8 mouse cellular contexts compared by ENCODE assay signal in the genomic region with DNA sequence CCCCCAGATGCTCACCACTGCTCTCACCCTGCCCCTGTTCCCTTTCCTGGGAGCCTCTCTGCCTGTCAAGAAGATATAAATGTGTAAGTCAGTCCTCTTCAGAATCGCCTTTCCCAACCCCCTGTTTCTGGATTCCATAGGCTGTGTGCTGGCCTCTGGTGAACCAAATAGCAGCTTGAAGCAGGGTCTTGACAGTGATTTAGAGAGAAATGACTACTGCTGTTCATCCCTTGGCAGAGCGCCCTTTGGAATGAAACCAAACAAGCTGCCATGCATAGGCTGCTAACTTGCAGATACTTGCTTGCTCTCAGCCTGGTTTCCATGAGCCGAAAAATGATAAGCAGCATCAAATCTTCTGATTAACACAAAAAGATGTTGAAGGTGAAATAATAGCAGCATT.
DNase-seq lines count a peak whose midpoint lies in the region; ATAC-seq and TF ChIP-seq lines count a peak whose summit lies in the region.

No protein-coding gene starts in this region.

- no peaks in the 10 kb centered on the region for H3K27me3 ChIP-seq in forebrain, embryonic 13.5 days
- no peaks in the 10 kb centered on the region for H3K27me3 ChIP-seq in forebrain, embryonic 12.5 days
- no peaks in the 10 kb centered on the region for H3K27me3 ChIP-seq in hindbrain, postnatal 0 days (ENCODE audit: insufficient read depth, low read length)

- H3K27ac ChIP-seq in forebrain, embryonic 13.5 days = no peak overlapping the region
- H3K27ac ChIP-seq in forebrain, embryonic 12.5 days = no peak overlapping the region
- no peak overlapping the region for H3K27ac ChIP-seq in hindbrain, postnatal 0 days

- no peak overlapping the region for H3K4me3 ChIP-seq in forebrain, embryonic 13.5 days
- no peak overlapping the region for H3K4me3 ChIP-seq in forebrain, embryonic 12.5 days (replicated peaks)
- H3K4me3 ChIP-seq in hindbrain, postnatal 0 days (ENCODE audit: low read length) = no peak overlapping the region

- no peak overlapping the region for H3K9ac ChIP-seq in forebrain, embryonic 13.5 days
- no peak overlapping the region for H3K9ac ChIP-seq in forebrain, embryonic 12.5 days
- no peak overlapping the region for H3K9ac ChIP-seq in hindbrain, postnatal 0 days (replicated peaks; ENCODE audit: low read length)

- H3K4me2 ChIP-seq in forebrain, embryonic 13.5 days = no peak overlapping the region
- H3K4me2 ChIP-seq in forebrain, embryonic 12.5 days = no peak overlapping the region
- no peak overlapping the region for H3K4me2 ChIP-seq in hindbrain, postnatal 0 days (ENCODE audit: low read depth, low read length)

- H3K36me3 ChIP-seq in forebrain, embryonic 13.5 days (ENCODE audit: poor library complexity, severe bottlenecking) = no peaks in the 10 kb centered on the region
- no peaks in the 10 kb centered on the region for H3K36me3 ChIP-seq in forebrain, embryonic 12.5 days (replicated peaks)
- H3K36me3 ChIP-seq in hindbrain, postnatal 0 days (ENCODE audit: insufficient read depth, low read length) = no peaks in the 10 kb centered on the region

- DNase-seq in retina, adult 2 months (ENCODE audit: low read depth, low spot score) = peak; percentile 23
- DNase-seq in retina, embryonic 14.5 days (ENCODE audit: low spot score) = no peak
- DNase-seq in hindbrain, postnatal 0 days (ENCODE audit: low spot score) = peak; percentile 92
- peak; percentile 27 to 51 for DNase-seq in left cerebral cortex, postnatal 25 days (ENCODE audit: low spot score in 2 of 2)
- DNase-seq in B cell, adult 2 months = no peak
- DNase-seq in thymus, postnatal 36 days = no peak

- peak; percentile 67; the same call in 1 of the 2 replicates for ATAC-seq in forebrain, embryonic 13.5 days
- ATAC-seq in forebrain, embryonic 12.5 days (ENCODE audit: low FRiP score) = no peak
- ATAC-seq in hindbrain, postnatal 0 days = peak; percentile 70

- intact Hi-C loops in left cerebral cortex, postnatal 25 days (cut with DNase I) = no loop called here

- WGBS in forebrain, embryonic 13.5 days = 53% methylated on average over 3 of the region's 3 CpGs
- 70% methylated on average over 3 of the region's 3 CpGs for WGBS in forebrain, embryonic 12.5 days
- WGBS in hindbrain, postnatal 0 days = 32% methylated on average over 3 of the region's 3 CpGs

- H3K4me1 ChIP-seq in forebrain, embryonic 13.5 days = 0 out of 2 replicates have a peak, but pooled peaks cover 6% of the 10 kb centered on the region
- H3K4me1 ChIP-seq in forebrain, embryonic 12.5 days = peaks cover 4% of the 10 kb centered on the region; the same call in 1 of the 2 replicates
- H3K4me1 ChIP-seq in hindbrain, postnatal 0 days (ENCODE audit: insufficient read depth, low read length) = peaks cover 3% of the 10 kb centered on the region; the same call in 1 of the 2 replicates

- no peaks in the 10 kb centered on the region for H3K9me3 ChIP-seq in forebrain, embryonic 13.5 days (replicated peaks)
- H3K9me3 ChIP-seq in forebrain, embryonic 12.5 days = no peaks in the 10 kb centered on the region
- H3K9me3 ChIP-seq in hindbrain, postnatal 0 days (ENCODE audit: low read length) = no peaks in the 10 kb centered on the region

- no peak for TF ChIP-seq CTCF in hindbrain, postnatal 0 days (IDR thresholded peaks at IDR 0.05; ENCODE audit: low read depth)

Comparison
In these comparisons a context has a peak if more than half of its experiments do, and no peak if none do; other contexts are left out.
1. DNase-seq: peak in retina, adult 2 months (single experiment), hindbrain, postnatal 0 days (single experiment) and left cerebral cortex, postnatal 25 days (2 of 2); none in retina, embryonic 14.5 days (single experiment), B cell, adult 2 months (0 of 2) and thymus, postnatal 36 days (0 of 2).